Mouse (Mus musculus): ENCODE measurements around the gene S100a3.

- TF ChIP-seq CTCF (IDR thresholded peaks at IDR 0.05; ENCODE audit: extremely low read depth, insufficient read depth, low read length) (no peak), POLR2A (IDR thresholded peaks at IDR 0.05; ENCODE audit: extremely low read depth, insufficient read depth, low read length) (no peak)
Measured at GRCm38 (mm10) chr3:90515789-90516188, 44.6 kb upstream of the S100a3 start.

Measured in cortical plate, adult 2 months (tissue).